Mouse (Mus musculus): ENCODE data around the gene Ssrp1. TPM values are rescaled to one million over a fixed set of nuclear protein-coding genes. Genes with fewer than 3 reads are reported as not detected.

The Ssrp1 gene
- polyA plus RNA-seq, 1 experiment from 2014 or later = 254 TPM

DNA sequence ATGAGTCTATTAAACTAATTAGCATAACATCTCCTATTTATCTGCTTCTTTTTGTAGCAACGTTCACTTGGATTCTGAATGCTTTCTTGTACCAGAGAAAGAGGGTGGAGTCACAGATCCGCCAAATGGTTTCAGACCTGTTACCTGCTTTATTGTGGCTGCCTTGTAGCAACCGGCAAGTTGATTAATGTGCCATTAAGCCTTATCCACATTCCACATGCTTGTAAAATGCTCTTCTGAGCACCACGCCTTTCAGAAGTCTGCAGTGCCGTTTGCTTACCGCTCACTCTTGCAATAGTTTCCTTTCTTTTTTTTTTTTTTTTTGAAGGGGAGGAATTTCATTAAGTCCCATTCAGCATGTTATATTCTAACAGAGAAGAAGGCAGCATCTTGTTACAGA, 7.1 kb upstream of the Ssrp1 start:
- Histone ChIP-seq H3K4me3 (ENCODE audit: low read depth, low read length) (no peak overlapping the region), H3K27ac (ENCODE audit: low read depth, low read length) (no peak overlapping the region), H3K4me2 (ENCODE audit: low read length) (no peak overlapping the region), H3K9ac (ENCODE audit: low read length) (no peak overlapping the region), H3K27me3 (replicated peaks; ENCODE audit: control insufficient read depth, insufficient read depth, low read length) (no peaks in the 10 kb centered on the region), H3K36me3 (ENCODE audit: control insufficient read depth, insufficient read depth, low read length) (no peaks in the 10 kb centered on the region), H3K4me1 (ENCODE audit: control insufficient read depth, insufficient read depth, low read length) (no peaks in the 10 kb centered on the region), H3K9me3 (replicated peaks; ENCODE audit: control insufficient read depth, low read length) (no peaks in the 10 kb centered on the region)
- WGBS = 62% methylated on average over 6 of the region's 6 CpGs
- ATAC-seq = no peak
- no peak for DNase-seq (ENCODE audit: low spot score)

DNA sequence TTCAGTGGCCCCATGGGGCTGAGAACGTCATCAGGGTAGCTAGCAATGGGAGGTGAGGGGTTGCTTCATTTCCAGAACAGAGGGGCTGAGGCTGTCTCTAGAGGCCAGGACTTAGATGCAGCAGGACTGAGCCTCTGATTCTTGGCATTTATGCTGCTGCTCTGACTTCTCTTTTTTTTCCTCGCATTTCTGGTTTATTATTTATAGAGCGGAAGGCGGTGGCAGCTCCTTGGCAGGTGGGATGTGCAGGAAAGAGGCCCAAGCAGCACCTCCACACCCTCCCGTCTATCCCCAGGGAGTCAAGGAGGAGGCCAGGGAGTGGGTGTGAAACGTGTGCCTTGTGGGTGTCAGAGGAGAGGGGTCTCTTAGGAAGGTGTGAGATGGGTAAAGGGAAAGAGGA, 6.0 kb upstream of the Ssrp1 start:
- Histone ChIP-seq H3K36me3 (ENCODE audit: control insufficient read depth, insufficient read depth, low read length) (no peaks in the 10 kb centered on the region), H3K4me1 (ENCODE audit: control insufficient read depth, insufficient read depth, low read length) (no peaks in the 10 kb centered on the region), H3K27me3 (replicated peaks; ENCODE audit: control insufficient read depth, insufficient read depth, low read length) (no peaks in the 10 kb centered on the region), H3K9me3 (replicated peaks; ENCODE audit: control insufficient read depth, low read length) (no peaks in the 10 kb centered on the region), H3K4me3 (ENCODE audit: low read depth, low read length) (no peak overlapping the region), H3K27ac (ENCODE audit: low read depth, low read length) (no peak overlapping the region), H3K4me2 (ENCODE audit: low read length) (no peak overlapping the region), H3K9ac (ENCODE audit: low read length) (no peak overlapping the region)
- 70% methylated on average over 6 of the region's 6 CpGs for WGBS
- DNase-seq (ENCODE audit: low spot score) (no peak), ATAC-seq (no peak)

DNA sequence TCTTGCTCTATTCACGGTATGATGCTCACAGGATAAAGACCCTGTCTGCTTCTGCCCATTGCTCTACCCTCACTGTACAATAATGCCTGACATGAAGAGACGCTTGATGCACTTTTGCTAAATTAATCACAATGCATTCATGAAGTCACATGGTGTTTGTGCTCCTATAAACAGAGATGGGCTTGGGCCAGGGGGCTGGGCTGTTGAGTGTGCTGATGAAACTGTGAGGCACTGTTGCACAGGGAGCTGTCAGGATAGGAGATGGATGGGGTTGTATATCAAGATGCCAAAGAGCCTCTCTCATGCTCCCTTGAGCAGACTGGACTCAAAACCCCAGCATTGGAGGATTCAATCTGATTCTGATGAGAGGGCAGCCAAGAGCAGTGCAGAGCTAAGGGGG, 3.9 kb upstream of the Ssrp1 start:
- DNase-seq (ENCODE audit: low spot score) = no peak
- whole genome bisulfite sequencing = 85% methylated on average over 2 of the region's 2 CpGs

DNA sequence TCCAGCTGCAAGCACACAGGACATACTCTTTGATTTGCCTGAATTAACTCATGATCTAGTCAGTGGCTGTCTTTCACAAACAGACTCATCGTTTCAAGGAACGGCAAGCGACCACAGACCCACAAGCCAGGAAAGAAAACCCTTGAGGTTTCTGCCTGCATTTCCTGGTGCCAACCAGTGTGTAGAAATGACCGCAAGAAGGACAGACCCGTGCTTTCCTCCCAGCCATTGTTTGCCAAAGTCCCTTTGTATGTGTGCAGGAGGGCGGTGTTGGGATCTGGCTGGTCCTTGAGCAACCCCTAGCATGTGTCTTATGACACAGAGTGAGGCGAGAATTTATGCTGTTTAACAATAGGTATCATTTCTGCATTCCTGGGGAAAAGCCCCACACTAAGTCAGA, 2.9 kb upstream of the Ssrp1 start:
- Histone ChIP-seq H3K4me3 (ENCODE audit: low read depth, low read length) (no peak overlapping the region), H3K4me1 (ENCODE audit: control insufficient read depth, insufficient read depth, low read length) (peaks cover 13% of the 10 kb centered on the region), H3K9me3 (replicated peaks; ENCODE audit: control insufficient read depth, low read length) (no peaks in the 10 kb centered on the region), H3K36me3 (ENCODE audit: control insufficient read depth, insufficient read depth, low read length) (no peaks in the 10 kb centered on the region; the same call in 1 of the 2 replicates), H3K27ac (ENCODE audit: low read depth, low read length) (no peak overlapping the region), H3K9ac (ENCODE audit: low read length) (no peak overlapping the region), H3K4me2 (ENCODE audit: low read length) (no peak overlapping the region), H3K27me3 (replicated peaks; ENCODE audit: control insufficient read depth, insufficient read depth, low read length) (no peaks in the 10 kb centered on the region)
- DNase-seq (ENCODE audit: low spot score) (no peak), ATAC-seq (no peak)
- 84% methylated on average over 7 of the region's 7 CpGs for WGBS

More for the DNA sequence above, 3.9 kb upstream of the Ssrp1 start:
- Histone ChIP-seq H3K4me3 (ENCODE audit: low read depth, low read length) (no peak overlapping the region), H3K4me2 (ENCODE audit: low read length) (no peak overlapping the region), H3K27ac (ENCODE audit: low read depth, low read length) (no peak overlapping the region), H3K9ac (ENCODE audit: low read length) (no peak overlapping the region), H3K36me3 (ENCODE audit: control insufficient read depth, insufficient read depth, low read length) (no peaks in the 10 kb centered on the region), H3K9me3 (replicated peaks; ENCODE audit: control insufficient read depth, low read length) (no peaks in the 10 kb centered on the region), H3K27me3 (replicated peaks; ENCODE audit: control insufficient read depth, insufficient read depth, low read length) (no peaks in the 10 kb centered on the region), H3K4me1 (ENCODE audit: control insufficient read depth, insufficient read depth, low read length) (peaks cover 8% of the 10 kb centered on the region)
- no peak for ATAC-seq

DNA sequence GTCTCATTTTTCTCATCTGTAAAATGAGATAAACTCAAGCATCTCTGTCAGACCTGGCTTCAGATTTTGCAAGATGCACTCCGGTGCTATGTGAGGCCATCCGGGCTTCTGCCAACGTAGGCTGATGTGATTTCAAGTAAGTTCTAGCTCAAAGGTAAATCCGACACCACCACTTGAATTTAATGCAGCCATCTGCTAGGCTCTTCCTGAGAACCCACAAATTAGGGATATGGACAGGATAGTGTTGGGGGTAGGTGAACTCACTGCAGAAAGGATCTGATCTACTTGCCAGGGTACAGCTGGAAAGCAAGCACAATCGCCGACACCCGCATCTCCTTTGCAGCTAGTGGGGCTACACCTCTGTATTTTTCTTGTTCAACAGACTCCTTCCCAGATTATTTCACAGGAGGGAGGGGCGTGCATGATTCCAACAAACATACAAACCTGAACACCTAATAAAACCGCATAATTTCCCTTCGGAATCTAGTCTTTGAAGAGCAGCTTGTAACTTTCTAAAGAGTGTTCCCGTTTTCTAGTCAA, 457 bp upstream of the Ssrp1 start:
- DNase-seq (ENCODE audit: low spot score) (no peak), ATAC-seq (peak; percentile 52)
- peak overlapping the region; percentile 98 for H3K9ac ChIP-seq (ENCODE audit: low read length)
- H3K4me1 ChIP-seq (ENCODE audit: control insufficient read depth, insufficient read depth, low read length) = peaks cover 13% of the 10 kb centered on the region
- peak overlapping the region; percentile 29; the same call in 1 of the 2 replicates for H3K27ac ChIP-seq (ENCODE audit: low read depth, low read length)
- H3K36me3 ChIP-seq (ENCODE audit: control insufficient read depth, insufficient read depth, low read length) = peaks cover 24% of the 10 kb centered on the region
- H3K4me2 ChIP-seq (ENCODE audit: low read length) = peak overlapping the region; percentile 75
- peak overlapping the region; percentile 80 for H3K4me3 ChIP-seq (ENCODE audit: low read depth, low read length)
- H3K27me3 ChIP-seq (replicated peaks; ENCODE audit: control insufficient read depth, insufficient read depth, low read length) = no peaks in the 10 kb centered on the region
- WGBS = 8% methylated on average over 11 of the region's 11 CpGs
- H3K9me3 ChIP-seq (replicated peaks; ENCODE audit: control insufficient read depth, low read length) = no peaks in the 10 kb centered on the region

DNA sequence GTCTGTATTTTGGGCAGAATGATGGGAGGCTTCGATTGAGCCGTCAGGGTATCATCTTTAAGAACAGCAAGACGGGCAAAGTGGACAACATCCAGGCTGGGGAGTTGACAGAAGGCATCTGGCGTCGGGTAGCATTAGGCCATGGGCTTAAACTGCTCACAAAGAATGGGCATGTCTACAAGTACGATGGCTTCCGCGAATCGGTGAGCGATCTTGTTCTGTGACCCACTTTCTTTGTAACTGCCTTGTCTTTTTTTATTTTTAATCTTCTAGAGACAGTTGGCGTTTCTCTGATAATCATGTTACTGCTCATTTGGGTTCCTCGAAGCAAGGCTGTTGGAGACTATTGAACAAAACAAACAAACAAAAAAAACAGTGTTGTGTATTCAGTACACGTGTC, 1.3 kb downstream of the Ssrp1 start:
- Histone ChIP-seq H3K36me3 (ENCODE audit: control insufficient read depth, insufficient read depth, low read length) (peaks cover 42% of the 10 kb centered on the region), H3K27me3 (replicated peaks; ENCODE audit: control insufficient read depth, insufficient read depth, low read length) (no peaks in the 10 kb centered on the region), H3K4me1 (ENCODE audit: control insufficient read depth, insufficient read depth, low read length) (peaks cover 13% of the 10 kb centered on the region), H3K9ac (ENCODE audit: low read length) (peak overlapping the region; percentile 98), H3K4me3 (ENCODE audit: low read depth, low read length) (peak overlapping the region; percentile 80), H3K9me3 (replicated peaks; ENCODE audit: control insufficient read depth, low read length) (no peaks in the 10 kb centered on the region), H3K4me2 (ENCODE audit: low read length) (peak overlapping the region; percentile 74), H3K27ac (ENCODE audit: low read depth, low read length) (no peak overlapping the region)
- DNase-seq (ENCODE audit: low spot score) (no peak), ATAC-seq (no peak)
- WGBS = 78% methylated on average over 13 of the region's 13 CpGs

DNA sequence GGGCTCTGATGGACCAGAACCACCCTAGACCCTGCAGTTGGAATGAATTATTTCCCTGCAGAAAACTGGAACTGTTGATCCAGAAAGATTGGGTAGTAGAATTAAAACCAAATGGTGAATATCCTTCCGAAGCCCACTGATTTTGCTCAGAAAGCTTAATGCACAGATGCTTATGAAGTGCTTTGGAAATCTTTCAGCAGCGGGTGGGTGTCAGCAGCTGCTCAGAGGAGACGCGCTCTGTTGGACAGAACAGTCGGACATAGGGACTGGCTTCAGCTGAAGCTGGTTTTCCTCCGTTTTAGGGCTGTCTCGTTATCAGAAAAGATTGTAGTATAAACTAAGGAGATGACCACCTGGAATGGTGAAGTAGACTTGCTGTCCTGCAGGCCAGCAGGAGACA, 6.6 kb downstream of the Ssrp1 start:
- Histone ChIP-seq H3K4me2 (ENCODE audit: low read length) (no peak overlapping the region), H3K9me3 (replicated peaks; ENCODE audit: control insufficient read depth, low read length) (no peaks in the 10 kb centered on the region), H3K27ac (ENCODE audit: low read depth, low read length) (no peak overlapping the region), H3K27me3 (replicated peaks; ENCODE audit: control insufficient read depth, insufficient read depth, low read length) (no peaks in the 10 kb centered on the region), H3K36me3 (ENCODE audit: control insufficient read depth, insufficient read depth, low read length) (peaks cover 82% of the 10 kb centered on the region), H3K4me3 (ENCODE audit: low read depth, low read length) (no peak overlapping the region), H3K4me1 (ENCODE audit: control insufficient read depth, insufficient read depth, low read length) (peaks cover 8% of the 10 kb centered on the region), H3K9ac (ENCODE audit: low read length) (no peak overlapping the region)
- ATAC-seq = no peak
- no peak for DNase-seq (ENCODE audit: low spot score)
- 94% methylated on average over 7 of the region's 7 CpGs for WGBS

DNA sequence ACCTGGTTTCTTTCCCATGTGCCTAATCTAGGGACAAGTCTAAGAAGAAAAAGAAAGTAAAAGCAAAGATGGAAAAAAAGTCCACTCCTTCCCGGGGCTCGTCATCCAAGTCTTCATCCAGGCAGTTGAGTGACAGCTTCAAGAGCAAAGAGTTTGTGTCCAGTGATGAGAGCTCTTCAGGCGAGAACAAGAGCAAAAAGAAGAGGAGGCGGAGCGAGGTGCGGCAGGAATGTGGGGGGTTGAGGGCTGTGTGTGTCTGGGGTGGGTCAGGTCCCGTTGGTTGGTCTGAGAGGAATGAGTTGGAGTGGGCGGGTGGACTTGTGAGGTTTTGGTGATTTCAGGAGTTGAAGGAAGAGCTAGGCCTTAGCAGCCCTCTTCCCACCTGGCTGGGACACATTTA, 9.2 kb downstream of the Ssrp1 start:
- DNase-seq (ENCODE audit: low spot score) = no peak
- H3K4me3 ChIP-seq (ENCODE audit: low read depth, low read length) = no peak overlapping the region
- no peaks in the 10 kb centered on the region for H3K27me3 ChIP-seq (replicated peaks; ENCODE audit: control insufficient read depth, insufficient read depth, low read length)
- ATAC-seq = no peak
- H3K4me1 ChIP-seq (ENCODE audit: control insufficient read depth, insufficient read depth, low read length) = peaks cover 28% of the 10 kb centered on the region
- H3K9me3 ChIP-seq (replicated peaks; ENCODE audit: control insufficient read depth, low read length) = no peaks in the 10 kb centered on the region
- no peak overlapping the region for H3K27ac ChIP-seq (ENCODE audit: low read depth, low read length)
- H3K4me2 ChIP-seq (ENCODE audit: low read length) = no peak overlapping the region
- peaks cover 62% of the 10 kb centered on the region for H3K36me3 ChIP-seq (ENCODE audit: control insufficient read depth, insufficient read depth, low read length)
- no peak overlapping the region for H3K9ac ChIP-seq (ENCODE audit: low read length)
- WGBS = 71% methylated on average over 8 of the region's 8 CpGs

DNA sequence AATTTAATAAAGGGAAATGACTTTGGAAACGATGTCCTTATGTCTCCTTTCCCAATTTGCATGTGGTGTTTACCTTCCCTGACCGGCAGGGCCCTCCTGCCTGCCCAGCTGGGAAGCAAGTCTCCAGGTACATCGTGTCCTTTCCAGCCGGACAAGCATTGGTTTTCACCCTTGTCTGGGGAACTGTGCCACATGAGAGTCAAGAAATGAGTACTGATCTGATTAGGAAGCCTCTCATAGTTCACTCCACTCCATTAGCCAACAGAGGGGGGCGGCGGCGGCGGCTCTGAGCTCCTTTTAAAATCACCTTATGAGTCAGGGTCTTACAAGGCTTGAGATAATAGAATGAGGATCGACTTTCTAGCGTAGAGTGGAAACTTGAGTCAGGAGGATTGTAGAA, 10.0 kb downstream of the Ssrp1 start:
- Histone ChIP-seq H3K27ac (ENCODE audit: low read depth, low read length) (peak overlapping the region; percentile 89), H3K9me3 (replicated peaks; ENCODE audit: control insufficient read depth, low read length) (no peaks in the 10 kb centered on the region), H3K9ac (ENCODE audit: low read length) (peak overlapping the region; percentile 78), H3K36me3 (ENCODE audit: control insufficient read depth, insufficient read depth, low read length) (peaks cover 59% of the 10 kb centered on the region), H3K4me2 (ENCODE audit: low read length) (peak overlapping the region; percentile 71), H3K4me1 (ENCODE audit: control insufficient read depth, insufficient read depth, low read length) (peaks cover 28% of the 10 kb centered on the region), H3K27me3 (replicated peaks; ENCODE audit: control insufficient read depth, insufficient read depth, low read length) (no peaks in the 10 kb centered on the region), H3K4me3 (ENCODE audit: low read depth, low read length) (peak overlapping the region; percentile 70)
- ATAC-seq (no peak), DNase-seq (ENCODE audit: low spot score) (no peak)
- WGBS = 42% methylated on average over 10 of the region's 10 CpGs

Data from forebrain, embryonic 14.5 days (tissue).